Mouse (Mus musculus): ENCODE measurements at regions not wholly inside any gene's neighbourhood (a gene's known extent, or its start where the extent isn't known, plus 50 kb on each side); places are given as distances from the start of the nearest gene placed in this dataset.

GRCm38 (mm10) chr4:32183791-32184190 lies 54.8 kb upstream of the Bach2 start:
- peak; percentile 46 for DNase-seq

DNA sequence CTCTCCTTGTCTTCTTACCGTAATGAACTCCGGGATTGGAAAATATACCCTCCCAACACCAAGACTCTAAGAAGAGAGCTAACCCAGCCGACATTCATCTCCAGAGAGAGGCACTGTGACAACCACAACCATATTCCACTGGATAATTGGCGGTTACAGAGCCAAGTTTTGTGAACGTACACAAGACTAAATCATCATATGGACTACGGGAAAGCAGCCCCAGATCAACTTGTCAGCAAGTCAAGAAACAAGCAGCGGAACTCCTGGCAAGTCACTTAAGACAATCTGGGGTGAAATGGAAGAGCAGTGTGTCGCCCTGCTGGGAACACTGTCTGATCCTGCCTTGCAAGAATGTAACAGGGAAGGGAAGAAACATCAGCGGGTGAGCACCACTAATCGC lies 52.6 kb upstream of the Bach2 start:
- no peak for DNase-seq

GRCm38 (mm10) chr4:32187154-32187553 lies 51.5 kb upstream of the Bach2 start:
- DNase-seq, result no peak

- DNase-seq, result no peak
These were observed 50.5 kb upstream of the Bach2 start for GRCm38 (mm10) chr4:32188076-32188475.

DNA sequence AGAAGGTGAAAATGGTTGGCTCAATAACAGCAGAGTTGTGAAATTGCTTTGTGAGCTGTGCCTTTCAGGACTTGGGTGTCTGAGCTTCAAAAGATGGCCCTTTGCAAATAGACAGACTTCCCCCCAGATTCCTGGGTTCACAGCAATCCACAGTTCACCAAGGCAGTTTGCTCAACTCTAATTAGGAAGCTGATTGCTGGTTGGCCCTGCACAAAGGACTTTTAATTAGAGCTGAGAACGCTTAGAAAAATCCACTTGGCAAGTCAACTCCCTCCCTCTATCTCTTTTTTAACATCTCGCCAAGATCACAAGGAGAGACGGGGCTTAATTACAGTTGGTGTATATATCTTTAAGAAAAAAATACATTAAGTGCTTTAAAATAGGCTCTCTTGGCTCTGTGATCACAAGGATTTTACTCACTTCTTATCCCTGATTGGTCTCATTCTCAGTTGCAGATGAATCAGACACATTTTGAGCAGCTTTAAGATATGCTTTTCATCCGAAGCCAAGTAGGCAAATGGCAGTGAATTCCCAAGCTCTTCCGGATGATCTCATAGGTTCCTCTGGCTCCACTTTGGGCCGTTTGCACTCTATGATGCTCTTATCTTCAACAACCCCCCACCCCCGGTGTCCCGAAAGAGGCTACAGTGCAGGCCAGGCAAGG lies 49.7 kb upstream of the Bach2 start:
- no peak for DNase-seq

Data from kidney, postnatal 10 days (tissue).